Mouse (Mus musculus) cerebellum, postnatal 36 days (tissue): Measurements from ENCODE around the gene Ndufab1.

Experiments used
- DNase-seq, 2 experiments: peaks; one replicate each; pipeline ENCODE4 v3.0.0; 2021 to 2022; ENCODE audit warnings: mixed read lengths in 2 of 2

The Ndufab1 gene

DNA sequence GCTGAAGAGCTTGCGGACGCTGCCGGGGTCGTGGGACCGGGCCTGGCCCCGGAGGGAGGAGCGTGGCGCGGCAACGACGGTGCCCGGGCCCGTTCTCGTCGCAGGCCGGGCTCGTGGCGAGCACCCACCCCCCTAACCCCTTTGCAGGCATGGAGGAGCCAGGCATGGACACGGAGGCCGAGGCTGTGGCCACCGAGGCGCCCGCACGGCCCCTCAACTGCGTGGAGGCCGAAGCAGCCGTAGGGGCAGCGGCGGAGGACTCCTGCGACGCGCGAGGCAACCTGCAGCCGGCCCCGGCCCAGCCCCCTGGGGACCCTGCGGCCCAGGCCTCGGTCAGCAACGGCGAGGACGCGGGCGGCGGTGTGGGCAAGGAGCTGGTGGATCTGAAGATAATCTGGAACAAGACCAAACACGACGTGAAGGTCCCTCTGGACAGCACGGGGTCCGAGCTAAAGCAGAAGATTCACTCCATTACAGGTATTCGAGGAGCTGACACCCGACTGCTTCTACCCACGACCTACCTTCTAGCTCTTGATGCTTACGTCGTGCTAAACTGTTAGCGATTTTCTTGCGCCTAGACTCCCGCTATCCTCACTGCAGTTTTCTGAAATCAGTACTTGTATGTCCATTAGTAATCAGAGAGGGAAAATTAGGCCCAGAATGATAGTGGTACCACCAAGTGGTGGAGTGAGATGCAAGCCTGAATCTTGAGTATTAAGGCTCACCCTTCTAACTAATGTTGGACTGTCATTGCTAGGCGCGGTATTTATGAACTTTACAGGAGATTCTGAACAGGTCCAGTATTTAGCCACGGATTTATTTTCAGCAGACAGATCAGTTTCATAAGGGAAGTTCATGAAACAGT lies 33.9 kb downstream of the Ndufab1 start:
- peak in 1 of 2 experiments; percentile 31 for DNase-seq

DNA sequence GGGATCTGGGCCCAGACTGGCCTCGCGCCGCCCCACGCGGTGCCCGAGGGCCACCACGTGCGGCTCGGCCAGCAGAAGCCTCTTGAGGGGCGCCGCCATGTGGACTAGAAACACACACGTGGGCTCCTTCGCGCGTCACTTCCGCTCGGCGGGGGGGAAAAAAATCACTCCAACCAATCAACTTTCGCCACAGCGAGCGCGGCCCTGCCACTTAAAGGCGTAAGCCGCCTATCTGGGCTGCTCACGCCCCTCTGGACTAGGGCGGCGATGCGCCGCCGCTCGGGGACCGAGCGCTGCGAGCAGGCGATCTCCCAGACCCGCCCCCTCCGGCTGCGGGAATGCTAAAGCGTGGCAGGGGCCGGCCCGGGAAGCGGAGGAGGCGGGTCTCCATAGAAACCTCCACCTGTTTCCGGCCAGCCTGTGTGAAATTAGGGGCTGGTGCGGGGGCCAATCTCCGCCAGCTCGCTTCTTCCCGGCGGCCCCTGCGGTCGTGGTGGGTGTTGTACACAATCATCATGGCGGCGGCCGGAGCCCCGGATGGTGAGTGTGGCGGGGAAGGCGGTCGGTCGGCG lies 34.7 kb downstream of the Ndufab1 start, which contains the start of the genes Ubfd1 and Ears2:
TSS of gene Ubfd1 (plus strand) at position 231 of the 572 bp plus-strand sequence.
TSS of gene Ears2 (minus strand) at position 319 of the 572 bp plus-strand sequence.
- peak; percentile 96 to 99 for DNase-seq

GRCm38 (mm10) chr7:122066102-122066944 lies 35.4 kb downstream of the Ndufab1 start:
- DNase-seq, result no peak

- no peak for DNase-seq
These were observed 36.0 kb downstream of the Ndufab1 start for GRCm38 (mm10) chr7:122065656-122066055.

DNA sequence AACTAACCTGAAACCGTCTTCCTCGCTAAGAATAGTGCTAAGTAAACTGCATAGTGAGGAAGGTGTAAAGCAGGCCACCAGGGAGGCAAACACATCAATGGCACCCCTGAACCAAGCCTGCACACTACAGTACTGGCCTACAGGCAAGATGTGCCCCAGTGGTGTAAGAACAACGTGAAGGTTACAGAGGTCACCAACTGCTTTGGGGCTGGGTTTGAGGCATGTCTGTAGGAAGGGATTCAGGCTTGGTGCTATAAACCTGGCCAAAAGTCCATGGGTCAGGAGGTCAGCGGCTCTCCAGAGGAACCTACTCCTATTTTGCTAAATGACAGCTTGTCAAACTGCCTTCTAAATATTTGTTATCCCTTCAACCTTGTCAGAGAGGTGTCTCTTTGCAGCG lies 45.1 kb downstream of the Ndufab1 start:
- no peak for DNase-seq

GRCm38 (mm10) chr7:122050834-122051233 lies 50.9 kb downstream of the Ndufab1 start:
- no peak for DNase-seq

DNA sequence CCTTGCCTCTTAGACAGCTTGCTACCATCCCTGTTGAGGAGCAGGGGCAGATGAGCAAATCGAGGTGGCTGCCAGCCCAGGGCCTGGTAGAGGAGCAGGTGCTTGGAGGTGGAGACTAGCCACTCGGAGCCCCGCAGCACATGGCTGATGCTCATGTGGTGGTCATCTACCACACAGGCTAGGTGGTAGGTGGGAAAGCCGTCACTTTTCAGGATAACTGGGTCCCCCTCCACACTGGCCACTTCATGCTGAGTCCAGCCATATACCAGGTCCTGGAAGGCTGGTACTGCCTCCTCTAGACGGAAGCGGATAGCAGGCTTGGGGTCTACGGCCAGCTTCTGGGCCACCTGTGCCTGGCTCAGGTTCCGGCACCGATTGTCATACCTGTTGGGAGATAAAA lies 53.5 kb downstream of the Ndufab1 start:
- DNase-seq, result no peak

DNA sequence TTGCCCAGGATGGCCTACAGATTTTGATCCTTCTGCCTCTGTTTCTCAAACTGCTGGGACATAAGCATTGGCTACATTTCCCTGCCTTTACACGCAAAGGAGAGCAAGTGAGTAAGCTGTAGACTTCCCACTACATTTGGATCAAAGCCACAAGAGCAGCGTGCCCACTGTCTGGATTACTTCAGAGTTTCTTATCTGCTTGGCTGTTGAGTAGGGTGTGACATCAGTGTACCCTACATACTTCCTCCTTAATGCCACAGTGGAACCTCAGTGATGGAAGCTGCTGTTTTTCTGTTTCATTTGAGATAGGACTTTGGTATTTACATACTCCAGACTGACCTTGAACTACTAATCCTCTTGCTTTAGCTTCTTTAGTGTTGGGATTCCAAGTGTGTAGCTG lies 54.9 kb downstream of the Ndufab1 start:
- DNase-seq, result no peak

- no peak for DNase-seq
These were observed 56.0 kb downstream of the Ndufab1 start for GRCm38 (mm10) chr7:122045711-122046110.

GRCm38 (mm10) chr7:122045181-122045634 lies 56.5 kb downstream of the Ndufab1 start:
- DNase-seq, result no peak

GRCm38 (mm10) chr7:122044106-122044505 lies 57.6 kb downstream of the Ndufab1 start:
- no peak for DNase-seq
